Mouse (Mus musculus): ENCODE measurements around the gene Tmem200b.
A peak's percentile ranks its signal among the peaks of the same experiment; 100 is the strongest.

Tmem200b gene

GRCm38 (mm10) chr4:131897787-131898186 lies 23.8 kb upstream of the Tmem200b start:
- peaks cover 19% of the 10 kb centered on the region for H3K36me3 ChIP-seq (ENCODE audit: control insufficient read depth, insufficient read depth, low read length, poor library complexity, severe bottlenecking)
- no peak for DNase-seq (ENCODE audit: low read depth, low spot score)
- no peaks in the 10 kb centered on the region for H3K27me3 ChIP-seq (ENCODE audit: control insufficient read depth, insufficient read depth, low read length, poor library complexity, severe bottlenecking)

- no peak for DNase-seq (ENCODE audit: low read depth, low spot score)
- peaks cover 13% of the 10 kb centered on the region for H3K36me3 ChIP-seq (ENCODE audit: control insufficient read depth, insufficient read depth, low read length, poor library complexity, severe bottlenecking)
- H3K27me3 ChIP-seq (ENCODE audit: control insufficient read depth, insufficient read depth, low read length, poor library complexity, severe bottlenecking): no peaks in the 10 kb centered on the region
These were observed 22.9 kb upstream of the Tmem200b start for GRCm38 (mm10) chr4:131898503-131899179.

- Histone ChIP-seq H3K27me3 (ENCODE audit: control insufficient read depth, insufficient read depth, low read length, poor library complexity, severe bottlenecking) (no peaks in the 10 kb centered on the region), H3K36me3 (ENCODE audit: control insufficient read depth, insufficient read depth, low read length, poor library complexity, severe bottlenecking) (peaks cover 13% of the 10 kb centered on the region)
- DNase-seq (ENCODE audit: low read depth, low spot score): no peak
These were observed 22.4 kb upstream of the Tmem200b start for GRCm38 (mm10) chr4:131899180-131899554.

GRCm38 (mm10) chr4:131901090-131901489 lies 20.5 kb upstream of the Tmem200b start:
- Histone ChIP-seq H3K36me3 (ENCODE audit: control insufficient read depth, insufficient read depth, low read length, poor library complexity, severe bottlenecking) (peaks cover 13% of the 10 kb centered on the region), H3K27me3 (ENCODE audit: control insufficient read depth, insufficient read depth, low read length, poor library complexity, severe bottlenecking) (no peaks in the 10 kb centered on the region)
- no peak for DNase-seq (ENCODE audit: low read depth, low spot score)

- peak; percentile 47 for DNase-seq (ENCODE audit: low read depth, low spot score)
- peaks cover 7% of the 10 kb centered on the region; the same call in 1 of the 2 replicates for H3K36me3 ChIP-seq (ENCODE audit: control insufficient read depth, insufficient read depth, low read length, poor library complexity, severe bottlenecking)
- H3K27me3 ChIP-seq (ENCODE audit: control insufficient read depth, insufficient read depth, low read length, poor library complexity, severe bottlenecking): no peaks in the 10 kb centered on the region
These were observed 17.1 kb upstream of the Tmem200b start for GRCm38 (mm10) chr4:131904478-131904877.

GRCm38 (mm10) chr4:131906423-131906822 lies 15.1 kb upstream of the Tmem200b start:
- no peak for DNase-seq (ENCODE audit: low read depth, low spot score)
- H3K36me3 ChIP-seq (ENCODE audit: control insufficient read depth, insufficient read depth, low read length, poor library complexity, severe bottlenecking): peaks cover 3% of the 10 kb centered on the region; the same call in 1 of the 2 replicates
- H3K27me3 ChIP-seq (ENCODE audit: control insufficient read depth, insufficient read depth, low read length, poor library complexity, severe bottlenecking): no peaks in the 10 kb centered on the region

GRCm38 (mm10) chr4:131907912-131908311 lies 13.7 kb upstream of the Tmem200b start:
- DNase-seq (ENCODE audit: low read depth, low spot score): peak; percentile 45
- H3K27me3 ChIP-seq (ENCODE audit: control insufficient read depth, insufficient read depth, low read length, poor library complexity, severe bottlenecking): no peaks in the 10 kb centered on the region

GRCm38 (mm10) chr4:131910237-131910994 lies 11.2 kb upstream of the Tmem200b start:
- peak; percentile 53 for DNase-seq (ENCODE audit: low read depth, low spot score)
- no peaks in the 10 kb centered on the region for H3K27me3 ChIP-seq (ENCODE audit: control insufficient read depth, insufficient read depth, low read length, poor library complexity, severe bottlenecking)
- H3K36me3 ChIP-seq (ENCODE audit: control insufficient read depth, insufficient read depth, low read length, poor library complexity, severe bottlenecking): no peaks in the 10 kb centered on the region

More at GRCm38 (mm10) chr4:131907912-131908311, 13.7 kb upstream of the Tmem200b start:
- H3K36me3 ChIP-seq (ENCODE audit: control insufficient read depth, insufficient read depth, low read length, poor library complexity, severe bottlenecking): no peaks in the 10 kb centered on the region

- H3K27me3 ChIP-seq (ENCODE audit: control insufficient read depth, insufficient read depth, low read length, poor library complexity, severe bottlenecking): no peaks in the 10 kb centered on the region
- no peaks in the 10 kb centered on the region for H3K36me3 ChIP-seq (ENCODE audit: control insufficient read depth, insufficient read depth, low read length, poor library complexity, severe bottlenecking)
- no peak for DNase-seq (ENCODE audit: low read depth, low spot score)
These were observed 10.1 kb upstream of the Tmem200b start for GRCm38 (mm10) chr4:131911521-131911920.

GRCm38 (mm10) chr4:131913526-131913925 lies 8.0 kb upstream of the Tmem200b start:
- Histone ChIP-seq H3K27me3 (ENCODE audit: control insufficient read depth, insufficient read depth, low read length, poor library complexity, severe bottlenecking) (no peaks in the 10 kb centered on the region), H3K36me3 (ENCODE audit: control insufficient read depth, insufficient read depth, low read length, poor library complexity, severe bottlenecking) (no peaks in the 10 kb centered on the region)
- DNase-seq (ENCODE audit: low read depth, low spot score): no peak

- no peaks in the 10 kb centered on the region for H3K27me3 ChIP-seq (ENCODE audit: control insufficient read depth, insufficient read depth, low read length, poor library complexity, severe bottlenecking)
- no peak for DNase-seq (ENCODE audit: low read depth, low spot score)
- no peaks in the 10 kb centered on the region for H3K36me3 ChIP-seq (ENCODE audit: control insufficient read depth, insufficient read depth, low read length, poor library complexity, severe bottlenecking)
These were observed 7.4 kb upstream of the Tmem200b start for GRCm38 (mm10) chr4:131914046-131914643.

- no peaks in the 10 kb centered on the region for H3K36me3 ChIP-seq (ENCODE audit: control insufficient read depth, insufficient read depth, low read length, poor library complexity, severe bottlenecking)
- no peak for DNase-seq (ENCODE audit: low read depth, low spot score)
- H3K27me3 ChIP-seq (ENCODE audit: control insufficient read depth, insufficient read depth, low read length, poor library complexity, severe bottlenecking): no peaks in the 10 kb centered on the region
These were observed 6.6 kb upstream of the Tmem200b start for GRCm38 (mm10) chr4:131914891-131915469.

GRCm38 (mm10) chr4:131915821-131916328 lies 5.7 kb upstream of the Tmem200b start:
- no peaks in the 10 kb centered on the region for H3K36me3 ChIP-seq (ENCODE audit: control insufficient read depth, insufficient read depth, low read length, poor library complexity, severe bottlenecking)
- DNase-seq (ENCODE audit: low read depth, low spot score): no peak
- H3K27me3 ChIP-seq (ENCODE audit: control insufficient read depth, insufficient read depth, low read length, poor library complexity, severe bottlenecking): no peaks in the 10 kb centered on the region

- H3K27me3 ChIP-seq (ENCODE audit: control insufficient read depth, insufficient read depth, low read length, poor library complexity, severe bottlenecking): no peaks in the 10 kb centered on the region
- no peaks in the 10 kb centered on the region for H3K36me3 ChIP-seq (ENCODE audit: control insufficient read depth, insufficient read depth, low read length, poor library complexity, severe bottlenecking)
- DNase-seq (ENCODE audit: low read depth, low spot score): peak; percentile 77
These were observed 5.1 kb upstream of the Tmem200b start for GRCm38 (mm10) chr4:131916425-131916824.

Data from splenic B cell, adult 2 months (primary cell).